Mouse (Mus musculus) forebrain, embryonic 14.5 days (tissue): ENCODE measurements at regions not wholly inside any gene's neighbourhood (a gene's known extent, or its start where the extent isn't known, plus 50 kb on each side); places are given as distances from the start of the nearest gene placed in this dataset.
"Not testable (repeated sequence)": the region's sequence is repeated elsewhere in the genome, so short reads cannot be mapped to it uniquely, and the experiment has no call there.

Experiments
- ATAC-seq: fragments of 200-750 bp; cut with Nextera tagmentation; 2 replicates; pipeline ENCODE4 v1.8.0; 2017; ENCODE audit warnings: mild to moderate bottlenecking, moderate library complexity
- DNase-seq: peaks from one replicate; pipeline ENCODE4 v3.0.0-alpha.2; 2015; ENCODE audit warnings: low spot score
- H3K27ac ChIP-seq: fragments of 300-500 bp; sonication (generic); 2 replicates; pipeline ENCODE4 v1.5.1; 2014; ENCODE audit warnings: low read depth, mild to moderate bottlenecking, control low read depth, low read length, moderate library complexity
- H3K27me3 ChIP-seq: fragments of 300-500 bp; sonication (generic); replicated peaks from 2 replicates; pipeline ENCODE4 v1.6.1; 2014; ENCODE audit warnings: low read length, control low read depth, mixed read lengths; ENCODE audit not compliant: control insufficient read depth, insufficient read depth
- H3K36me3 ChIP-seq: fragments of 300-500 bp; sonication (generic); 2 replicates; pipeline ENCODE4 v1.6.1; 2014; ENCODE audit warnings: low read length, control low read depth; ENCODE audit not compliant: control insufficient read depth, insufficient read depth
- H3K4me1 ChIP-seq: fragments of 300-500 bp; sonication (generic); 2 replicates; pipeline ENCODE4 v1.6.1; 2014; ENCODE audit warnings: antibody characterized with exemption, low read length, control low read depth; ENCODE audit not compliant: control insufficient read depth, insufficient read depth
- H3K4me2 ChIP-seq: fragments of 300-500 bp; sonication (generic); 2 replicates; pipeline ENCODE4 v1.6.1; 2014; ENCODE audit warnings: mild to moderate bottlenecking, control low read depth, low read length
- H3K4me3 ChIP-seq: fragments of 300-500 bp; sonication (generic); 2 replicates; pipeline ENCODE4 v1.5.1; 2014; ENCODE audit warnings: low read depth, low read length, control low read depth
- H3K9ac ChIP-seq: fragments of 300-500 bp; sonication (generic); 2 replicates; pipeline ENCODE4 v1.6.1; 2014; ENCODE audit warnings: mild to moderate bottlenecking, low read length, control low read depth, moderate library complexity
- H3K9me3 ChIP-seq: fragments of 300-500 bp; sonication (generic); replicated peaks from 2 replicates; pipeline ENCODE4 v1.6.1; 2016; ENCODE audit warnings: low read length, control low read depth, mixed read lengths; ENCODE audit not compliant: control insufficient read depth
- WGBS: fragments of 180-500 bp; shearing (Covaris S2); extraction: QIAGEN DNeasy Blood & Tissue Kit; methylation state at CpG from one replicate; pipeline ENCODE4 v1.1.7; 2014; 5-methylcytosine and 5-hydroxymethylcytosine counted together

DNA sequence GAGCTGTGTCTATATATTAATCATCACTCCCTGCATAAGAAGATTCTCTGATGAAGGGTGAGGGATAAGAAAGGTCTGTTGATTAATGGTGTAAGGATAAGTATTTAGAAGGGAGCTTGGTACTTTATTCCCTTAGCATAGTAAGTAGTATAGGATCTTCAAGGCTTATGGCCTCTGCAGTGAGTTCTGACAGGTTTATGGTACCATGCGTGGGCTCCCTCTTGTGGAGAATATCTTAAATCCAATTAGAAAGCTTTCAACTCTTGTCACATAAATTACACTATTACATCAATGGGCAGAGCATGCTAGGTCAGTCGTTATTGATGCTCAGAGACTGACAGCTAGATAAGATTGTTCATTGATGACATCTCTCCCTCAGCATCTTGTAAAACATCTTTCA is 112.7 kb upstream of the Grin3a start:
- 24% methylated on average over 2 of the region's 2 CpGs for WGBS
- Histone ChIP-seq H3K4me2 (no peak overlapping the region), H3K9me3 (no peaks in the 10 kb centered on the region), H3K4me1 (no peaks in the 10 kb centered on the region), H3K27ac (no peak overlapping the region), H3K36me3 (no peaks in the 10 kb centered on the region), H3K27me3 (no peaks in the 10 kb centered on the region), H3K9ac (no peak overlapping the region), H3K4me3 (no peak overlapping the region)
- DNase-seq (peak; percentile 68), ATAC-seq (peak; percentile 46; the same call in 1 of the 2 replicates)

GRCm38 (mm10) chr4:49956855-49957254 is 111.3 kb upstream of the Grin3a start:
- no peaks in the 10 kb centered on the region for H3K27me3 ChIP-seq
- H3K9ac ChIP-seq, result no peak overlapping the region
- H3K4me1 ChIP-seq, result no peaks in the 10 kb centered on the region
- no peak overlapping the region for H3K4me2 ChIP-seq
- no peak overlapping the region for H3K27ac ChIP-seq
- DNase-seq (no peak), ATAC-seq (no peak)
- H3K4me3 ChIP-seq, result no peak overlapping the region
- WGBS, result 55% methylated on average over 2 of the region's 2 CpGs
- no peaks in the 10 kb centered on the region for H3K36me3 ChIP-seq
- no peaks in the 10 kb centered on the region for H3K9me3 ChIP-seq

DNA sequence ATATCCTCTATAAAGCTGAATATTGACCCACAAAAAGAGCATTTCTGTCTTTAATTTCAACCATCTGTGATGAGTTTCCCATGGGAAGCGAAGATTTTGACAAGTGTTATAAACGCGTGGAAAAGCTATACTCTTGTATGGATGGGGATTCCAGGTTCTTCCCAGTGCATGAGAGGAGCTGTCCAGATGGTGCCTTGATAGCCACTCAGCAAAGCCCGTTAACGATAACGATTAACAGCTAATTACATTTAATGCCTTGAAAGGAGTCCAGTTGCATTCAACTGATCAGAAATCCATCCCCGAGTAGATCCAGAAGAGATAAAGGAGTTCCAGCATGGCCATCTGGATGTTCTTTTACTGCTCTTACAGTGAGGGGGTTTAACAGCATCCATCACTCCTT is 100.8 kb upstream of the Grin3a start:
- peak; percentile 49 for DNase-seq
- Histone ChIP-seq H3K36me3 (no peaks in the 10 kb centered on the region), H3K27me3 (no peaks in the 10 kb centered on the region), H3K9me3 (no peaks in the 10 kb centered on the region), H3K9ac (no peak overlapping the region), H3K4me2 (no peak overlapping the region), H3K4me3 (no peak overlapping the region), H3K27ac (no peak overlapping the region), H3K4me1 (no peaks in the 10 kb centered on the region)
- WGBS, result 46% methylated on average over 7 of the region's 7 CpGs
- ATAC-seq, result peak; percentile 52; the same call in 1 of the 2 replicates

DNA sequence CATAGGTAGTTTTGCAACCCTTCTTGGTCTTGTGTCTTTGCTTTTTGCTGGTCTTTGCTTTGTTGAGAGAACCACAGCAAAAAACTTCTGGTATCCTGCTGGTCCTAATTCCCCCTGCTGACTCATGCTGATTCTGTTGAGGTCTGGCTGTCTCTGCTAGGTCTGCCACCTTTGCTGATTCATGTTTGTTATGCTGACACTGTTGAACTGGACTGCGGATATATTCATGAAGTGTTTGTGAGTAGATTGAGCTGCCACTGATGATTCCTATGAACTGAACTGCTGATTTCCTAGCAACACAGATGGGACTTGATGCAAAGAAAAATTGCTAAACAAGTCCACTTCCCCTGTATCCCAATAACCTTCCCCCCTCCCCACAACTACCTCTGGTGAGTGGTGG is 91.9 kb upstream of the Grin3a start:
- 92% methylated on average over 1 of the region's 1 CpGs for WGBS
- DNase-seq (no peak), ATAC-seq (no peak)
- H3K27ac ChIP-seq, result no peak overlapping the region
- H3K9me3 ChIP-seq, result no peaks in the 10 kb centered on the region
- no peaks in the 10 kb centered on the region for H3K27me3 ChIP-seq
- no peak overlapping the region for H3K4me3 ChIP-seq
- no peaks in the 10 kb centered on the region for H3K4me1 ChIP-seq
- H3K36me3 ChIP-seq, result no peaks in the 10 kb centered on the region
- H3K4me2 ChIP-seq, result no peak overlapping the region
- H3K9ac ChIP-seq, result no peak overlapping the region

DNA sequence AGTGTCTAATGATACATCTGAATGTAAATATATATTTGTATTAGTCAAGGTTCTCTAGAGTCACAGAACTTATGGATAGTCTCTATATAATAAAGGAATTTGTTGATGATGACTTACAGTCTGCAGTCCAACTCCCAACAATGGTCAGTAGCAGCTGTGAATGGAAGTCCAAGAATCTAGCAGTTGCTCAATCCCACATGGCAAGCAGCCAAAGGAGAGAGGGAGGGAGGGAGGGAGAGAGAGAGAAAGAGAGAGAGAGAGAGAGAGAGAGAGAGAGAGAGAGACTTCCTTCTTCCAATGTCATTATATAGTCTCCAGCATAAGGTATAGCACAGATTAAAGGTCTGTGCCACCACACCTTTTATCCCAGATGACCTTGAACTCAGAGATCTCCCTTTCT is 84.1 kb upstream of the Grin3a start:
- H3K4me1 ChIP-seq, H3K27ac ChIP-seq, ATAC-seq, H3K9me3 ChIP-seq, DNase-seq, H3K36me3 ChIP-seq, H3K27me3 ChIP-seq, H3K4me2 ChIP-seq, H3K9ac ChIP-seq, H3K4me3 ChIP-seq: not testable (repeated sequence)

DNA sequence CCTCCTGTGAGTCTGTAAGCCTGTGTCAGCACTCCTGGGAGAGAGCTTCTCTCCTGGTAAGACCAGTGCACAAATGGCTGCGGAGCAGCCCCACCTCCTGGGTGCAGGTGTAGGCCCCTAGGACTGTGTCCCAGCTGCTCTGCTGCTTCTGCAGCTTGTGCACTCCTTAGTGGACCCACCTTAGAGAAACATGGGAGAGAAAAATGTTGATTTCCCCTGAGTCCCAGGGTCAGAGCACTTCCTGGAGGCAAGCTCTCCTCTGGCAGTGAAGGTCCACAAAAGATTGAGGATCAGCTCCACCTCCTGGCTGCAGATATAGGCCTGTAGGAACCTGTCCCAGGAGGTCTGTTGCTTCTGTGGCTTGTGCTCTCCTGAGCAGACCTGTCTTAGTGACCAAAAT is 81.5 kb upstream of the Grin3a start:
- DNase-seq, result no peak
- no peak overlapping the region for H3K4me3 ChIP-seq

GRCm38 (mm10) chr4:49914221-49914620 is 68.7 kb upstream of the Grin3a start:
- ATAC-seq, result no peak
- peak; percentile 20 for DNase-seq
- no peaks in the 10 kb centered on the region for H3K36me3 ChIP-seq
- H3K4me1 ChIP-seq, result no peaks in the 10 kb centered on the region
- 70% methylated on average over 2 of the region's 2 CpGs for WGBS
- H3K9me3 ChIP-seq, result no peaks in the 10 kb centered on the region
- no peak overlapping the region for H3K4me3 ChIP-seq
- no peak overlapping the region for H3K4me2 ChIP-seq
- no peak overlapping the region for H3K27ac ChIP-seq
- no peaks in the 10 kb centered on the region for H3K27me3 ChIP-seq
- H3K9ac ChIP-seq, result no peak overlapping the region

More for the DNA sequence above, 81.5 kb upstream of the Grin3a start:
- H3K9me3 ChIP-seq, result no peaks in the 10 kb centered on the region
- no peaks in the 10 kb centered on the region for H3K27me3 ChIP-seq
- H3K4me1 ChIP-seq, result no peaks in the 10 kb centered on the region
- no peak for ATAC-seq
- no peak overlapping the region for H3K27ac ChIP-seq
- no peak overlapping the region for H3K9ac ChIP-seq
- 85% methylated on average over 1 of the region's 1 CpGs for WGBS
- no peaks in the 10 kb centered on the region for H3K36me3 ChIP-seq
- H3K4me2 ChIP-seq, result no peak overlapping the region

DNA sequence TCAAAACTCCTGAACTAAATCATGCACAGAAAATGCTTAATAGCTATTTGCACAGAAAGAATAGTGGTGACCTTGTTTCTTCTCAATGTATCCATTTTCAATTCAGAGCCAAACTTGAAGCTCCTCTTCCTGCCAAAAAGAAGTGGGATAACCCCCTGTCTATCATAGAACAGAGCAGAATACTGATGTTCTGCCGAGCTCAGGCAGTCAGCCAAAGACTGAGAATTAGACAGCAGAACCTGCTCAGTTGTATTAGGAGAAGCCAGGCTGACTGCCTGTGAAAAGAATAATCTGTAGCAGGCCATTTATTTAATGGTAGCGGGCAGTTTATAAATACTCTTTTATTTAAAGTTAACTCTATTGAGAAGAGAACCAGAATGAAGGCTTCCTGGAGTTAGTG is 68.1 kb upstream of the Grin3a start:
- no peak overlapping the region for H3K27ac ChIP-seq
- H3K4me2 ChIP-seq, result no peak overlapping the region
- 28% methylated on average over 2 of the region's 2 CpGs for WGBS
- H3K9me3 ChIP-seq, result no peaks in the 10 kb centered on the region
- no peaks in the 10 kb centered on the region for H3K4me1 ChIP-seq
- H3K9ac ChIP-seq, result no peak overlapping the region
- no peak overlapping the region for H3K4me3 ChIP-seq
- ATAC-seq (peak; percentile 75; the same call in 1 of the 2 replicates), DNase-seq (peak; percentile 81)
- H3K27me3 ChIP-seq, result no peaks in the 10 kb centered on the region
- no peaks in the 10 kb centered on the region for H3K36me3 ChIP-seq
